Mouse (Mus musculus) urinary bladder, postnatal 36 days (tissue): ENCODE measurements around the gene Ajm1.

Source experiments
- DNase-seq, 2 experiments: peaks; one replicate each; pipeline ENCODE4 v3.0.0; 2022; ENCODE audit warnings: low spot score in 2 of 2, mixed read lengths in 1 of 2

Gene Ajm1

DNA sequence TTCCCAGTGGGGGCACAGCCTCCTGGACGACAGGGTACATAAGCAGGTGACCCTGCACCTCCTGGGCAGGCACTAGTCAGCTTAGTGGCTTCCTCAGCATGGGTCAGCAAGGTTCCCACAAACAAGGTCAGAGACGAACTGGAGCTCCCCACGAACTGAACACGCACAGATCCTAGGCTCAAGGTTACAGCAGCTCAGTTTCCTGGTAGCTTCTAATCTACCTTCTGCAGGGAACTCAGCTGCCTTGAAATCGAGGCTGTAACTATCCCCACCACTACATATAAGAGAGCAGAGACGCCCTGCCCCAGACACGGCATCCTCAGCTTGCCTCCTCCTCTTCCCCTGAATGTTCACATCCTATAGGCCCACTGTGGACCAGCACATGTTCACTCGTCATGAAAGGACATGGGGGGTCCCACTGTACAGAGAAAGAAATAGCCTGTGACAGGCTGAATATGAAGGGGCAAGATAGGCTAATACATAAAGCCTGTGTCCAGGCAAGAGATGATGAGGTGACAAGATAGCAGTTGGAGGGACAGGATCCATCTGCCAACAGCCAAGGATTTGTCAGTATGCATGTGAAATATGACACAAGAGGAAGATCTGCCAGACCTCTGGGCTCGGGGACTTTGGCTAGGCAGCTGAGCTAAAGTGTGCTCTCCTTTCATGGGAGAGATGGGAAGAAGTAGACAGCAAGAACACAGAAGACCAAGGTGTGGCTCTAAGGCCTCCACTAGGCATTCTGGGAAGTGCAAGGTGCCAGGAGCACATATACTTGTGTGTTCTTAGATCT lies 54.9 kb downstream of the Ajm1 start:
- no peak for DNase-seq
